Mouse (Mus musculus) gastrocnemius, postnatal 4 days (tissue): ENCODE results near the gene Zdhhc12. TPM values are rescaled to one million over a fixed set of nuclear protein-coding genes. Genes with fewer than 3 reads are reported as not detected.
A peak's percentile ranks its signal among the peaks of the same experiment; 100 is the strongest.
"Not testable (repeated sequence)": the region's sequence is repeated elsewhere in the genome, so short reads cannot be mapped to it uniquely, and the experiment has no call there.

ENCODE experiments used
- DNase-seq, 2 experiments: peaks; one replicate each; pipeline ENCODE4 v3.0.0; 2021 to 2022; ENCODE audit warnings: low spot score in 2 of 2, mixed read lengths in 2 of 2
- long read RNA-seq, 2 experiments: library from polyadenylated mRNA; stranded (forward); transcript quantifications; one replicate each; pipeline ENCODE4 v2.0.0; 2021
- total RNA-seq, 2 experiments: library from RNA; stranded (reverse); gene quantifications; 2 replicates each; pipeline ENCODE4 v1.2.3; 2021

Gene Zdhhc12
- total RNA-seq: 1 to 10 TPM; 4.5 to 5.7 TPM
- long read RNA-seq, experiment 1, partial matches to known transcripts: 0 of 3 reads
- long read RNA-seq, experiment 1, other reads (novel, unspliced or antisense): 0 of 3 reads
- long read RNA-seq, experiment 2, partial matches to known transcripts: 0 of 7 reads
- long read RNA-seq, experiment 2, other reads (novel, unspliced or antisense): 1 of 7 reads

- DNase-seq: peak; percentile 74 to 90
These were observed at the start of gene Zdhhc12 for GRCm38 (mm10) chr2:30093471-30094207. Gene Zdhhc12 (minus strand): TSS chr2:30093648.

- not testable (repeated sequence) for DNase-seq
These were observed 46.6 kb upstream of the Zdhhc12 start for GRCm38 (mm10) chr2:30140021-30140420.

GRCm38 (mm10) chr2:30136458-30136857 is 43.0 kb upstream of the Zdhhc12 start:
- no peak for DNase-seq

- DNase-seq: no peak
These were observed 41.6 kb upstream of the Zdhhc12 start for GRCm38 (mm10) chr2:30134928-30135620.

GRCm38 (mm10) chr2:30134378-30134711 is 40.9 kb upstream of the Zdhhc12 start:
- DNase-seq: no peak

- DNase-seq: peak; percentile 97 to 98
These were observed 40.3 kb upstream of the Zdhhc12 start, which contains the start of gene Tbc1d13 for GRCm38 (mm10) chr2:30133613-30134377. Gene Tbc1d13 (plus strand): TSS chr2:30133746.

GRCm38 (mm10) chr2:30132801-30133612 is 39.6 kb upstream of the Zdhhc12 start:
- DNase-seq: no peak

GRCm38 (mm10) chr2:30131240-30131639 is 37.8 kb upstream of the Zdhhc12 start:
- DNase-seq: not testable (repeated sequence)

- DNase-seq: no peak
These were observed 36.7 kb upstream of the Zdhhc12 start for GRCm38 (mm10) chr2:30130156-30130555.

- no peak for DNase-seq
These were observed 35.3 kb upstream of the Zdhhc12 start for GRCm38 (mm10) chr2:30128789-30129188.

- peak; percentile 93 to 97 for DNase-seq
These were observed 31.2 kb upstream of the Zdhhc12 start, which contains the start of gene Zer1 for GRCm38 (mm10) chr2:30124472-30125274. Gene Zer1 (minus strand): TSS chr2:30124585.

GRCm38 (mm10) chr2:30123729-30124471 is 30.5 kb upstream of the Zdhhc12 start:
- no peak for DNase-seq

GRCm38 (mm10) chr2:30122766-30123165 is 29.3 kb upstream of the Zdhhc12 start:
- no peak for DNase-seq

GRCm38 (mm10) chr2:30120269-30120668 is 26.8 kb upstream of the Zdhhc12 start:
- no peak for DNase-seq

GRCm38 (mm10) chr2:30119641-30120051 is 26.2 kb upstream of the Zdhhc12 start:
- DNase-seq: no peak

- no peak for DNase-seq
These were observed 19.1 kb upstream of the Zdhhc12 start for GRCm38 (mm10) chr2:30112564-30112963.

- no peak for DNase-seq
These were observed 18.1 kb upstream of the Zdhhc12 start for GRCm38 (mm10) chr2:30111500-30111899.

- DNase-seq: no peak
These were observed 14.8 kb upstream of the Zdhhc12 start for GRCm38 (mm10) chr2:30108260-30108659.

- no peak for DNase-seq
These were observed 14.2 kb upstream of the Zdhhc12 start for GRCm38 (mm10) chr2:30107646-30108045.
